Mouse (Mus musculus) bone marrow, adult 2 months (tissue): ENCODE results near the gene Tmem63c.

ENCODE experiments used
- CTCF ChIP-seq: fragments of 200-500 bp; IDR thresholded peaks from 2 replicates; pipeline ENCODE4 v1.5.1; 2011; ENCODE audit warnings: low read length, control low read depth; ENCODE audit not compliant: control insufficient read depth, insufficient read depth
- POLR2A ChIP-seq: fragments of 200-500 bp; IDR thresholded peaks from 2 replicates; pipeline ENCODE4 v1.6.1; 2011; ENCODE audit warnings: low read depth, mild to moderate bottlenecking, control low read depth, low read length, borderline replicate concordance; ENCODE audit not compliant: control insufficient read depth

- TF ChIP-seq CTCF (no peak), POLR2A (no peak)
Measured at GRCm38 (mm10) chr12:86989890-86990754, 31.0 kb upstream of the Tmem63c start, which contains the start of gene Zdhhc22.
